Mouse (Mus musculus) midbrain, postnatal 0 days (tissue): ENCODE data around the gene Prune2. TPM values are rescaled to one million over a fixed set of nuclear protein-coding genes. Genes with fewer than 3 reads are reported as not detected.
"Not testable (repeated sequence)": the region's sequence is repeated elsewhere in the genome, so short reads cannot be mapped to it uniquely, and the experiment has no call there.

ENCODE experiments used
- ATAC-seq: fragments of 200-750 bp; cut with Nextera tagmentation; 2 replicates; pipeline ENCODE4 v1.8.0; 2017; ENCODE audit warnings: moderate number of reproducible peaks, mild to moderate bottlenecking, moderate TSS enrichment, moderate library complexity; ENCODE audit not compliant: low FRiP score
- DNase-seq: peaks from one replicate; pipeline ENCODE4 v3.0.0-alpha.2; 2015; ENCODE audit warnings: low spot score
- H3K27ac ChIP-seq: fragments of 300-500 bp; sonication (generic); 2 replicates; pipeline ENCODE4 v1.5.1; 2014; ENCODE audit warnings: low read depth, mild to moderate bottlenecking, low read length, mixed read lengths
- H3K27me3 ChIP-seq: fragments of 300-500 bp; sonication (generic); 2 replicates; pipeline ENCODE4 v1.6.1; 2014; ENCODE audit warnings: low read length, control low read depth, mixed read lengths; ENCODE audit not compliant: insufficient read depth
- H3K36me3 ChIP-seq: fragments of 300-500 bp; sonication (generic); 2 replicates; pipeline ENCODE4 v1.6.1; 2014; ENCODE audit warnings: low read length, control low read depth, mixed read lengths; ENCODE audit not compliant: insufficient read depth
- H3K4me1 ChIP-seq: fragments of 300-500 bp; sonication (generic); 2 replicates; pipeline ENCODE4 v1.6.1; 2014; ENCODE audit warnings: mild to moderate bottlenecking, control low read depth, antibody characterized with exemption, low read length, mixed read lengths; ENCODE audit not compliant: insufficient read depth
- H3K4me2 ChIP-seq: fragments of 300-500 bp; sonication (generic); 2 replicates; pipeline ENCODE4 v1.6.1; 2014; ENCODE audit warnings: low read depth, mild to moderate bottlenecking, low read length, mixed read lengths; ENCODE audit not compliant: poor library complexity, severe bottlenecking
- H3K4me3 ChIP-seq: fragments of 300-500 bp; sonication (generic); 2 replicates; pipeline ENCODE4 v1.5.1; 2014; ENCODE audit warnings: low read depth, mild to moderate bottlenecking, low read length, moderate library complexity
- H3K9ac ChIP-seq: fragments of 300-500 bp; sonication (generic); replicated peaks from 2 replicates; pipeline ENCODE4 v1.6.1; 2014; ENCODE audit warnings: mild to moderate bottlenecking, low read length, moderate library complexity, mixed read lengths; ENCODE audit not compliant: poor library complexity, severe bottlenecking
- H3K9me3 ChIP-seq: fragments of 300-500 bp; sonication (generic); 2 replicates; pipeline ENCODE4 v1.6.1; 2016; ENCODE audit warnings: low read length, control low read depth
- CTCF ChIP-seq: IDR thresholded peaks from 2 replicates; pipeline ENCODE4 v1.5.1; 2016; ENCODE audit warnings: antibody characterized with exemption, mild to moderate bottlenecking
- WGBS: fragments of 180-500 bp; shearing (Covaris S2); extraction: QIAGEN DNeasy Blood & Tissue Kit; methylation state at CpG from one replicate; pipeline ENCODE4 v1.1.7; 2014; 5-methylcytosine and 5-hydroxymethylcytosine counted together
- polyA plus RNA-seq: library from polyadenylated mRNA; unstranded; fragments of >200 nt; fragmentation: Nextera tagmentation; extraction: Ambion mirVana; gene quantifications from 2 replicates; pipeline ENCODE4 v1.2.1, GENCODE M21; 2015
- total RNA-seq: library from RNA; depleted of rRNA; stranded (reverse); fragments of >200 nt; gene quantifications from 2 replicates; pipeline ENCODE4 v1.2.3, GENCODE M21; 2014

Gene Prune2
- total and polyA plus RNA-seq, 2 experiments from 2014 or later = 12.0 to 12.1 TPM

- Histone ChIP-seq H3K4me3 (no peak overlapping the region), H3K27me3 (no peaks in the 10 kb centered on the region), H3K9me3 (no peaks in the 10 kb centered on the region), H3K9ac (no peak overlapping the region), H3K4me1 (no peaks in the 10 kb centered on the region), H3K4me2 (no peak overlapping the region), H3K36me3 (no peaks in the 10 kb centered on the region), H3K27ac (no peak overlapping the region)
- no peak for TF ChIP-seq CTCF
- WGBS = 61% methylated on average over 2 of the region's 2 CpGs
- ATAC-seq (no peak), DNase-seq (peak; percentile 58)
Observed at GRCm38 (mm10) chr19:17159676-17160075, 203.8 kb downstream of the Prune2 start.

- no peak overlapping the region for H3K4me2 ChIP-seq
- WGBS = 60% methylated on average over 2 of the region's 2 CpGs
Observed at GRCm38 (mm10) chr19:17160231-17160630, 204.3 kb downstream of the Prune2 start.

DNA sequence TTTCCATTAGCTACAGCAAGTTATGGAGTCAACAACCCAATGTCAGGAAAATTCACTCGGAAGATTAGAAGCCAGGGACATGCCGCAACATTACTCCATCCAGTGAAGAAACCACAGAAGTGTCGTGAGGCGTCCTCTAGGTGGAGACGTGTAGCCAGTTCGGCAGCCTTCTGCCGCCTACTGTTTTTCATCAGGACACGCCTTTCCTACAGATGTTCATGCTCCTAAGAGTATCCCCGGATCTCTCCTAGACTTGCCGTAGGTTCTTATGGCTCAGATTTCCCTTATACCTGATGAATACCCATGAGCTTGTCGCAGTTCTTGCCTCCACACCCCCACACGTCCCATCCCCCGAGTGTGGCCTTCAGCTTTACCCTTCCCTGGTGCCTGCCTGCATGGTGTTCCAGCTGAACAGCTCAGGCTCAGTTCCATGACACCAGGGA, 207.6 kb downstream of the Prune2 start:
- H3K9ac ChIP-seq = no peak overlapping the region
- DNase-seq = peak; percentile 61
- no peaks in the 10 kb centered on the region for H3K36me3 ChIP-seq
- H3K9me3 ChIP-seq = no peaks in the 10 kb centered on the region
- no peak overlapping the region for H3K27ac ChIP-seq
- WGBS = 18% methylated on average over 13 of the region's 13 CpGs
- H3K4me3 ChIP-seq = no peak overlapping the region
- 0 out of 2 replicates have a peak, but pooled peaks have one; percentile 25 for ATAC-seq
- H3K4me1 ChIP-seq = no peaks in the 10 kb centered on the region
- no peak overlapping the region for H3K4me2 ChIP-seq
- peak; percentile 67 for TF ChIP-seq CTCF
- no peaks in the 10 kb centered on the region for H3K27me3 ChIP-seq

More at GRCm38 (mm10) chr19:17160231-17160630, 204.3 kb downstream of the Prune2 start:
- Histone ChIP-seq H3K27ac (no peak overlapping the region), H3K4me1 (no peaks in the 10 kb centered on the region), H3K4me3 (no peak overlapping the region), H3K36me3 (no peaks in the 10 kb centered on the region), H3K9ac (no peak overlapping the region), H3K9me3 (no peaks in the 10 kb centered on the region), H3K27me3 (no peaks in the 10 kb centered on the region)
- TF ChIP-seq CTCF = no peak
- DNase-seq (peak; percentile 65), ATAC-seq (no peak)

DNA sequence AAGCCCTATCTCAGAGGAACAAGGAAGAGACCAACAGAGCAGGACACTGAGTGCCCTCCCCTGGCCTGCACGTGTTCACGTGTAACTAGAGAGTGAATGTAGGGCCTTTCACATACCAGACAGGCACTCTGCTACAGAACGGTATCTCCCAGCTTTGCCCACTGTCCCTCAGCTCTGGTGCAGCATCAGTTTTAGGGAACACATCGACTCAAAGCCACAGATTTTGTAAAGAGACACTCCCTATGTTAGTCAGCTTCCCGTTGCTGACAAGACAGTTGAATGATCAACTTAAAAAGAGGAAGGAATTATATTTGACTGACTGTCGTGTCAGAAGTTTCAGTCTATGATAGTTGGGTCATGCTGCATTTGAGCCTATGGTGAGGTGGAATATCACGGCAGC, 210.4 kb downstream of the Prune2 start:
- no peaks in the 10 kb centered on the region for H3K27me3 ChIP-seq
- ATAC-seq (no peak), DNase-seq (no peak)
- no peaks in the 10 kb centered on the region for H3K9me3 ChIP-seq
- H3K4me2 ChIP-seq = no peak overlapping the region
- TF ChIP-seq CTCF = no peak
- H3K4me3 ChIP-seq = no peak overlapping the region
- H3K4me1 ChIP-seq = no peaks in the 10 kb centered on the region
- no peak overlapping the region for H3K27ac ChIP-seq
- no peak overlapping the region for H3K9ac ChIP-seq
- H3K36me3 ChIP-seq = no peaks in the 10 kb centered on the region
- 89% methylated on average over 7 of the region's 7 CpGs for WGBS

DNA sequence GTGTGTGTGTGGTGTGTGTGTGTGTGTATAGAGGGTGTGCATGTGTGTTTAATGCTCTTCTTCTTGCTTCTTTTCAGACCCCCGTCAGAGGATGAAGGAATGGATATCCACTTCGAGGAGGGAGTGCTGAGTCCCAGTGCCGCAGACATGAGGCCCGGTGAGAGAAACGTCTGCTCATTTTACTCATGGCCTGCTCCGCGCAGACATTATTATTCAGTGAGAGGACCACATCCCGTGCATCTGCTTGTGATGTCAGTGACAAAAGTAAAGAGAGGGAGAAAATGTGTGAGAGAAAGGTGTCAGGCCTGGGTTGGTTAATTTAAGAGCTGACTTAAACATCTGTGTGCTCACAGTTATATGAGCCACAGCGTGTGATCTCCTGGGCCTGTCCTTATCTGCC, 212.3 kb downstream of the Prune2 start:
- Histone ChIP-seq H3K9ac (no peak overlapping the region), H3K4me3 (no peak overlapping the region), H3K27ac (no peak overlapping the region), H3K4me2 (no peak overlapping the region), H3K27me3 (no peaks in the 10 kb centered on the region), H3K36me3 (no peaks in the 10 kb centered on the region), H3K4me1 (no peaks in the 10 kb centered on the region), H3K9me3 (no peaks in the 10 kb centered on the region)
- DNase-seq (no peak), ATAC-seq (no peak)
- 80% methylated on average over 9 of the region's 9 CpGs for WGBS
- TF ChIP-seq CTCF = no peak

GRCm38 (mm10) chr19:17169746-17170145, 213.8 kb downstream of the Prune2 start:
- Histone ChIP-seq H3K4me2 (no peak overlapping the region), H3K27me3 (no peaks in the 10 kb centered on the region), H3K9me3 (no peaks in the 10 kb centered on the region), H3K36me3 (no peaks in the 10 kb centered on the region), H3K27ac (no peak overlapping the region), H3K4me1 (no peaks in the 10 kb centered on the region), H3K9ac (no peak overlapping the region), H3K4me3 (no peak overlapping the region)
- 80% methylated on average over 10 of the region's 10 CpGs for WGBS
- DNase-seq (no peak), ATAC-seq (no peak)
- no peak for TF ChIP-seq CTCF

DNA sequence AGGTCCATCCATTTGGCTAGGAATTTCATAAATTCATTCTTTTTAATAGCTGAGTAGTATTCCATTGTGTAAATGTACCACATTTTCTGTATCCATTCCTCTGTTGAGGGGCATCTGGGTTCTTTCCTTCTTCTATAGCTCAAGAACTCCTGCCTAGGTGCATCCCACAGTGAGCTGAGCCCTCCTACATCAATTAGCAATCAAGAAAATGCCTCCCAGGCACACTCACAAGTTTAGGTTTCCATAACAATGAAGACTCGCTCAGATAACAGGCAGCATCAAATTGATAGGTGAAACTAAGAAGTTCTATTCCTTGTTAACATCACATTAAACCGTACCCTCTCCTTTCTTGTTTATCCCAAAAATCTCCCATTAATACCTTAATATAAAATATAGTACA, 218.6 kb downstream of the Prune2 start:
- 90% methylated on average over 2 of the region's 2 CpGs for WGBS
- H3K9me3 ChIP-seq, H3K4me1 ChIP-seq, H3K27me3 ChIP-seq, H3K4me3 ChIP-seq, ATAC-seq, H3K9ac ChIP-seq, H3K4me2 ChIP-seq, DNase-seq, H3K27ac ChIP-seq, H3K36me3 ChIP-seq: not testable (repeated sequence)
